Mouse (Mus musculus) ovary, postnatal 10 days (tissue): ENCODE measurements around the gene Cdk6.
A peak's percentile ranks its signal among the peaks of the same experiment; 100 is the strongest.
"Not testable (repeated sequence)": the region's sequence is repeated elsewhere in the genome, so short reads cannot be mapped to it uniquely, and the experiment has no call there.

ENCODE experiments used
- DNase-seq: peaks from one replicate; pipeline ENCODE4 v3.0.0; 2022; ENCODE audit warnings: low spot score

Cdk6 gene

DNA sequence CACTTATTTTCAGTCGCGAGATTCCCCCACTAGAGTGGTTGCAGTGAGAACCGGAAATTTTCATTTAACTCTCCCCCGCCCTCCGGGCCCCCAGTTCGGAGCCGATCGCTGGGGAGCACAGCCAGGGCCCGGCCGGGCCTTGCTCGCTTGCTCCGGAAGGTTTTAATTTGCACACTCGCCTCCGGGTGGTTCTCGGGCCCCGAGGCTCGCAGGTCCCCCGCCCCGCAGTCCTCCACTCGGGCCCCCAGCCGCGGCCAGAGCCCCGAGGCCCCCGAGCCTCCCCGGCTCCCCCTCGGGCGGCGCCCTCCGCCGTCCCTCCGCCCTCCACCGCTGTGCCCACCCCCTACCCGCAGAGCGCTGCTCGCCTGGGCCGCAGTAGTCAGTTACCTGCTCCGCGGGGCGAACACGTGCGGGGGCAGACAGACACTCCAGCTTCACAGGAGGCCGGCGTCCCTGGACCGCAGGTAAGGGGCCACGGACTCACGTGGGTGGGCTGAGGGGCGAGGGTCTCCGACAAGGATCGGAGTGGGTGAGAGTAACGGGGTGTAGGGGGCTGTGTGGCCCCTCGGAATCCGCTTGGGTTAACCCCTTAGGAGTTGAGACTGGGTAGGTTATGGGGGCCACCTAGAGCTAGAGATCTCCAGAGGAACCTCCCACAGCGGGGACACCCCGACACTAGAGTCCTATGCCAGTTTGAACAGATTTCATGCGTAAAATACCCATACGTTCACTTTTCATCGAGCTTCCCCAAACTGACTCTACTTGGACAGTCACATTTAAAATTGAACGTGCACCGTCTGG lies at the start of gene Cdk6:
Gene Cdk6, plus strand, starts transcription at position 375 of the 801 bp plus-strand sequence.
- peak; percentile 43 for DNase-seq

DNA sequence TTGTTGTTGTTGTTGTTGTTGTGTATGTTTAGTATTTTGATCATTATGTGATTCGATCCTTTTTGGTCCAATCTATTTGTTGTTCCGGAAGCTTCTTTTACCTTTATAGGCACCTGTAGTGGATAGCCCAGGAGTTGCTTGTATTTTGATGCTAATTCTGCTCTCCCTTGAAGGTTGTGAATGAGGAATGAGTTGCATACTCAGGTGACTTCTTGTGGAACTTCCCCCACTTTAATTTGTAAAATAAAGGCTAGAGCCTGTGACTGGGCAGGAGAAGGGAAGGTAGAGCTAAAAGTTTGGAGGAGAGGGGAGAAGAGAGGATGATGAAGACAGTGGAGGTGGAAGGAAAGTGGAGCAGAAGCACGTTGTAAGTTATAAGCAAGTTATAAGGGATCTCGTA lies 47.6 kb upstream of the Cdk6 start:
- DNase-seq = no peak

DNA sequence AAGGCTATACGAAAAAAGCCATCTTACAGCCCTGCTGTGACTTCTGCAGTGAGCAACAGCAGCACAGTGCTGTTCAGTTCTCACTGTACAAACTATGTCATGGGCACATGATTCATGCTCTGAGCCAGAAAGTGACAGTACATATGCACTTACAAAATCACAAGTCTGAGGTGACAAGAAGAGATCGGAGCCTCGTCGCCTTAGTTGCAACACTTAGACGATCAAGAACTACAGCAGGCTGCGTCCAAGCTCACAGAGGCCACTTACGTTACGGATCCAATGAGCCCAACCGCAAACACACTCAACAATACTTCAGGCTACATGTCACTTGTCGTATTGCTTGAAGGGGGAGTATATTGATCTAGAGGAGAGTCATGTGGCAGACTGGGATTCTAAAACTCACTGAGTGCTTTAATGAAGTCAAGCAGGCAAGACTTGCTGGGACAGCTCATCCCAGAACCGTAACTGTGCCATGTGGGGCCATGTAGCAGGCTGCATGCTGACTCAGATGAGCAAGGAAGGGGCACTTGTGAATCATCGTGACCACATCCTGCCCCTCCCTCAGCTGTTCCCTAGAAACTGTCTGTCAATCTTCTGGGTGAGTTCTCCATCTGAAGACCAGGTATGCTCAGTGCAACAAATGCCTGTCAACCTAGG lies 40.4 kb upstream of the Cdk6 start:
- no peak for DNase-seq

DNA sequence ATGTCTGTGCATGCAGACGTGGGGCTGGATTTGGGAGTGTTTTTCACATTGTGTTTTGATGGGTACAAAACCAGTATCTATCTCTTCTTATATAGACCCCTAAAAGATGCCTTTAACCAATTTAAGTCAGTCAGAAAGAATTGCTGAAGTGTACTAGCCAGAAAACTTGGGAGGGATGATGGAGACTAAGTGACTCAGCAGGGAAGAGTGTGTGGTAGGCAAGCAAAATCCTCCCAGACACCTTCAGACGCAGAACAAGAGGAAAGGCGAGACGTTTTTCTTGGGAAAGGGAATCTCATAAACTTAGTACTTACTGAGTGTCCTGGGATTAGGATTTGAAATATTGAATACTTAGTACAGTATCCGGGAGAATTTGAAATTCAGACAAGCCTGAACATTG lies 39.8 kb upstream of the Cdk6 start:
- DNase-seq = no peak

DNA sequence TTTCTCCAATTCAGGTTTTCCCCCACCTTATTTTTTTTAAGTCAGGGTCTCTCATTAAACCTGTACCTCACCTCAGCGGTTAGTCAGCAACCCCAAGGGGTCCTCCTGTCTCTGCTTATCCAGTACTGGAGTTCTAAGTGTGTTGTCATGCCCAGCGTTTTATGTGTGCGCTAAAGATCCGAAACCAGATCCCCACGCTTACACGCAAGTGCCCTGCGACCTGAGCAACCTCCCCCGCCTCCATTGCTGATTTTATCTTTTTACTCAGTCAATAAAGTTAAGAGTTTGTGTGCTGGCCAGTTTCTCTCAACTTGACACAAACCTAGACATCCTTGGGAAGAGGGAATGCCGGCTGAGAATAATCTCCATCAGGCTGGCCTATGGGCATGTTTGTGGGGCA lies 37.4 kb upstream of the Cdk6 start:
- DNase-seq = no peak

GRCm38 (mm10) chr5:3306146-3306545 lies 35.1 kb upstream of the Cdk6 start:
- no peak for DNase-seq

- no peak for DNase-seq
These were observed 32.2 kb upstream of the Cdk6 start for GRCm38 (mm10) chr5:3309122-3309521.

DNA sequence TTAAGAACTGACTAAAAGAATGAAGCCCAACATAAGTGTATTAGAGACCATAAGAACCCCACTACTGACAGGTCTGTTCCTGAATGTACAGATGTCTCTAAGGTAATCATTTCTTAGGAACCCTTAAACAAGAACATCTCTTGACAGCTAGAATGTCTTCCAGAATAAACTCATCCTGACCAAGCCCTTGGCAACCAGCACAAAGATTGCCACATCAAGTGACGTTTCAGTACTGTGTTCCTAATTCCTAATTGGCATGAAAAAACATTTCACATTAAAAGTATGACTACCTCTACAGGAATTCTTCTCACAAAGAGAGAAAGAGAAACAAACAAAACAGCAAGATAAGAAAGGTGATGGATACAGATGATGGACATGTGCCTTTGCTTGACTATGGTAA lies 31.7 kb upstream of the Cdk6 start:
- DNase-seq = no peak

DNA sequence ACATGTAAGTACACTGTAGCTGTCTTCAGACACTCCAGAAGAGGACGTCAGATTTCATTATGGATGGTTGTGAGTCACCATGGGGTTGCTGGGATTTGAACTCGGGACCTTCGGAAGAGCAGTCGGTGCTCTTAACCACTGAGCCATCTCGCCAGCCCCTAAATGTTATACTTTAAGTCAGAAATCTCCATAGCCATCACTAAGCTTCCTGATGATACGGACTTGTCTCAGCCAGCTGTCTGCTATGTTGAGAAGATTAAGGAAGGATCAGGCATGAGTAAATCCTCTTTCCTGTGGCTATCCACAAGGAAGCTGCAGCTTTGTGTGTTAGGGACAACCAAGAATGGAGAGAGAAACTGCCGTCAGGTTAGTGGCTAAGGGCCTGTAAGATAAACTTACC lies 30.1 kb upstream of the Cdk6 start:
- DNase-seq = not testable (repeated sequence)

- not testable (repeated sequence) for DNase-seq
These were observed 23.6 kb upstream of the Cdk6 start for GRCm38 (mm10) chr5:3317724-3318123.

- no peak for DNase-seq
These were observed 21.1 kb upstream of the Cdk6 start for GRCm38 (mm10) chr5:3320225-3320624.

DNA sequence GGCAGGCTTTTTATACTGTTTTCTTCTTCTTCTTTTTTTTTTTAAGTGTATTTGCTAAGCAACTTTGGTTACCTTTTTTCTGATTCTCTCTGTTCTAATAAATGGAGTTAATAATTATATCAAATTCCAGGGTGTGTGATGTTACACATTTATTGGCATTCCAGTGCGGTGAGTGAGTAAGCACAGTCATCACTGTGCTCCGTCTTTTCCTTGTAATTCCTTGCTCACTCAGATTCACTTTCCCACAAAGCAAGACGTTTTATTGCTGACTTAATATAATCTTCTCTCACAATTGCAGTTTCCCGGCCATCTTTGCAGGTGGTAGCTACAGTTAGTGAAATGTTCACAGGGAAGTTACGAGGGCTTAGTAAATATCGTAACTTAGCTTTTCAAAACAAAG lies 19.2 kb upstream of the Cdk6 start:
- no peak for DNase-seq

- no peak for DNase-seq
These were observed 17.2 kb upstream of the Cdk6 start for GRCm38 (mm10) chr5:3324116-3324515.

DNA sequence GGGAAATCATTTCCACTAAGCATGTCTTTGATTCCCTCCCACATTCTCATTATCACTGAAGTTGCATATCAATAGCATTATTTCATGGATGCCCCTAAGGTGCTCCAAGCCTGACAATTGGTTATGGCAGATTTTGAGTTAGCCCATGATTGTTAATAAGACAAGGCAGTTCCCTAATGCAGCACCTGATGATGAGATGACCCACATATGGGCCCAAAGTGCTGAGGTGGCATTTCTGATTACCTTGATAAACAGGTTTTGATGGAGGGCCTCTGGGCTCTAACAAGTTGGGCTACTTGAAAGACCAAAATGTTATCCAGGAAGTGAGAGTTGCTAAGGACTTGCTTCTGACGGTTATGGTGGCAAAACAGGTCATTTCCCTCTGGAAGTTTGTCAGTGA lies 11.9 kb upstream of the Cdk6 start:
- no peak for DNase-seq

DNA sequence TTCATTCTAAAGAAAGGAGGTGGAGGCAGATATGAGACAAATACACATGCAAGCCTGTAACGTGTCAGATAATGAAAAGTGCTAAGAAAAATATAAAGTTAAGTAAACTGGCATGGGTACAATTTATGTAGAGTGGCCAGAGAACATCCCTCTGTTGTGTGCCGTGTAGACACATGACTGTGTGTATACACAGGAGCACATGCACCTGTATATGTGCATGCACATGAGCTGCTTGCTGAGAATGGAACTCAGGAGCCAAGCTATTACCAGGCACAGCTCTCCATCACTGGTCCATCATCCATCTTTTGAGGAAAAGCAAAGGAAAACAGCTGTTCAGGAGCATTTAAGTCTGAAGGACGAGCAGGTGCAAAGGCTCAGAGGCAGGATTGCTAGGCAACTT lies 10.4 kb upstream of the Cdk6 start:
- DNase-seq = no peak

DNA sequence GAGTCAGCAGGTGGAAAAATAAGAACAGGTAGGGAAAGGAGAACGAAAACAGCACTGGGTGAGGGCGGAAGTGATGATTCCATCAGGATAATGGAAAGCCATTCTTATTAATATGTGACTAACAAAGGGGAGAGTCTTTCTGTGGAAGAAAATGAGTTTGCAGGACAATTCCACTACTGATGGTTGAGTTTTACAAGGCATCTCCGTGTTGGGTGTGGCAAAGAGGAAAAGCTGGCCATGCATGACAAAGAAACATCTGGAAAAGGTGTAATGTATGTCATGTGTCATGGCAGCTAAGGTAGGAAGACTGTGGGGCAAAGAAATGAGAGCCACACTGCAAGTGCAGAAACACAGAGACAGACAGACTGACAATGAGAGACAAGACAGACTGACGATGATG lies 8.3 kb upstream of the Cdk6 start:
- DNase-seq = not testable (repeated sequence)

GRCm38 (mm10) chr5:3340340-3341058 lies 786 bp upstream of the Cdk6 start:
- DNase-seq = not testable (repeated sequence)

DNA sequence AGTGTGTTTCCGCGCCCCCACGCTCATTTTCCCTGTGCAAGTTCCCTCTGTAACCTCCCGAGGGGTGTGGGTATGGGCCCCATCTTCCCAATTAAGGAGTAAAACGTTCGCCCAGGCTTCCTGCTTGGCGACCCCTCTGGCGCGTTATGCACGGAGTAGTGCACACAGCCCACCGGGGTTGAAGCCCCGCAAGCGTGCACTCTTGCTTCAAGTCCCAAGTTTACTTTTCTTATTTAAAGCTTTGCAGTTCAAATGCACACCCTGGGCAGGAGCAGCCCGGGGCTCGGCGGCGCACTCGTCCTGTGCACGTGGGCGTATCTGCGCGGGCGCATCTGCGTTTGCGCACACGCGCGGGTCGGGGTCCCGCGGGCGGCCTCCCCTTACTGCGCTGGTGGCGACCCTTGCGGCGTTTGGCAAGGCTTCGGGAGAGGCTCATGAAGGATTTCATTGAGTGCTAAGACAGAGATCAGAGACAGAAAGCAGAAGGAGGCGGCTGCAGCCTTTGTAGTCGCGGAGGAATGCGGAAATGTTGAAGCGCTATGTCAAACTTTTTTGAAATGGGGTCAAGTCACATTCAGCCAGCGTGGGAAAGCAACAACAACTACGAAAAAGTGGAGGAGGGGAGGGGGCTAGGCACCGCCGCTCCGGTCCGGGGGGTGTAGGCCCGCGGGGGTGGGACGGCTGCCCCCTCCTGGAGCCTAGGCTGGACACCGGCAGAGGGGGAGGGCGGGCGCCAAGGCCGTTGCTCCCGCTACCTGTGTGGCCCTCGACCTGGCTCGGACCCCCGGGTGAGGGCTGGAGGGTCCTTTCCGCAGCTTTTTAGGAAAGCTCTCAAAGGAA lies 866 bp downstream of the Cdk6 start:
- peak; percentile 36 for DNase-seq

- no peak for DNase-seq
These were observed 1.7 kb downstream of the Cdk6 start for GRCm38 (mm10) chr5:3342771-3343565.

DNA sequence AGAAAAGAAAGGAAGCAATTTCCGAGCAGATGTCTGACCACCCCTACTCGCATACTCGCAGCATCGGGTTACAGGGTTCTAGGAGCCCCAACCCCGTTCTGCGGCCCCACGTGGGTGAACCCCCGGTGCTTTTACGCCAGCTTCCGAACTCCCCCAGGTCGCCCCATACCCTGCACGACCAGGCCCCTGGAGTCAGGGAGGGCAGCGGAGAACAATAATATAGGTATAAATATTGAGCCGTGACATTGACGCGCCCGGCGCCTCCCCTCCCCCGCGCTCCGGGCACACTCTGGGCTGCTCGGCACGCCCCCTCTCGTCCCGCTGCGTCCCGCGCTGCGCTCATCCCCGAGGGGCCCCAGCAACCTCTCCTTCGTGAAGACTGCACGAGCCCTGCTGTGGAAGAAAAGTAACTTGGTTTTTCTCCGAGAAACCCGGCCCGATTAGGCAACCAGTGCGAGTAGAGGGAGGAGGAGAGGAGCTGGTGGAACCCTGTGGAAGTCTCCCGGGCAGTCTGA lies 2.3 kb downstream of the Cdk6 start:
- peak; percentile 59 for DNase-seq

DNA sequence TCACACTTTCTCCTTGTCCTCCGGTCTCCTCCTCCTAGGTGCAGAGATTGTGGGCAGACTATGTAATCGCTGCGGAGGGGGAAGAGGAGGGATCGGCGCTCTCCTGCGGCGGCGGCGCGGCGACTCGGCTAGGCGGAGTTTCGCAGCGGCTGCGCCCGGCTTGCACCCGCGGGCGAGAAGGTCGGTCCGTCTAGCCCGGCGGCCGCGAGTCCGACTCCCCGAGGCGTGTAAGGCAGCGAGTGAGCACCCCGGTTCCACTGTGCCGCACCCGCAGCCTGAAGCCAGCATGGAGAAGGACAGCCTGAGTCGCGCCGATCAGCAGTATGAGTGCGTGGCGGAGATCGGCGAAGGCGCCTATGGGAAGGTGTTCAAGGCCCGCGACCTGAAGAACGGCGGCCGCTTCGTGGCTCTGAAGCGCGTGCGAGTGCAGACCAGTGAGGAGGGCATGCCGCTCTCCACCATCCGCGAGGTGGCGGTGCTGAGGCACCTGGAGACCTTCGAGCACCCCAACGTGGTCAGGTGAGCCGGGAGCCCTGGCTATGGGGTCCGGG lies 2.9 kb downstream of the Cdk6 start:
- DNase-seq = peak; percentile 64
